Mouse (Mus musculus): ENCODE results near the gene Ctsa.
"Not testable (repeated sequence)": the region's sequence is repeated elsewhere in the genome, so short reads cannot be mapped to it uniquely, and the experiment has no call there.

The Ctsa gene

DNA sequence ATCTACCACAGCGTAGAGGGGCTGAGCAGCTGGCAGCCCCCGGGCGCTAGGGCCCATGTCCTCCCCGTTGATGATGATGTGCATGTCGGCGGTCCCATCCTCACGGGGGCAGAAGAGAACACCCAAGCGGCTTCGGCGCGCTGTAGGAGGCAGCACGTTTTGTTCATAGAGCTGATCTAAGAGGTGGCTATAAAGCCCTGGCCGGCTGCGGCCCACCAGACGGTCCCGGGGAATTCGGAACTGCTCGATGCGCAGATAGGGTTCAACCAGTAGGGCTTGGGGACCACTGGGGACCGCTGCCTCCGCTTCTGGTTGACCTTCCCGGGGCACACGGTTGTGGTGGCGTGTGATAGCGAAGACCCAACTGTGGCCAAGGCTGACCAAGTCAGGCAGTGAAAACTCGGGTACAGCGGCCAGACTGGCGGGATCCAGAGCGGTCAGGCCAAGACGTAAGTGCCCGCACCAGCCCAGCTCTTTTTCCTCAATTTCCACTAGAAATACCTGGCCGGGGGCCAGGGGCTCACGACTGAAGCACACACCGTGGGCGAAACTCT, at the start of gene Ctsa:
Ctsa (plus strand) TSS at position 126 of the 554 bp plus-strand sequence.
- DNase-seq (ENCODE audit: low spot score in 2 of 2), result peak; percentile 70 to 73

DNA sequence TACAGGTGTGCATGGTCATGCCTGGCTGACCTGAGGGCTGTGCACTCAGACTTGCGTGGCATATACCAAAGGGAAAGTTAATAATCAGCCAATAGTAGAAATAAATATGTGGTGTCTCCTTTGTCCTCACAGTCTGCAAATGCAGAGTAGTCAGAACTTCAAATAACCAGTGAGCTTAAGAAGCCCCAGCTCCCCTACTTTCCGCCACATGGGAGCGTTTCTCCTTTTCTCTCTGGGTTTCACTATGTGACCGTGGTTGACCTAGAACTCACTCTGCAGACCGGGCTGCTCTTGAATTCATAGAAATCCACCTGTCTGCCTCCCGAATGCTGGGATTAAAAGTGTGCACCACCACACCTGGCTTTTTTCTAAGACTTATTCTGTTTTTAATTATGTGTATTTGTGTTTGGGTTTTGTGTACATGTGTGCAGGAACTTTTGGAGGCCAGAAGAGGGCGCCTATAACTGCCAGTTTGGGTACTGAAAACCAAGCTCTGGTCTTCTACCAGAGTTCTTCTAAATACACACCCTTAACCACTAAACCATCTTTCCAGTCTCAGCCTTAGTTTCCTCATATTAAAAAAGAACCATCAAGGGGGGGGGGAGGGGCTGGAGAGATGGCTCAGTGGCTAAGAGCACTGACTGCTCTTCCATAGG, 48.6 kb upstream of the Ctsa start:
- DNase-seq (ENCODE audit: low spot score in 2 of 2), result no peak

DNA sequence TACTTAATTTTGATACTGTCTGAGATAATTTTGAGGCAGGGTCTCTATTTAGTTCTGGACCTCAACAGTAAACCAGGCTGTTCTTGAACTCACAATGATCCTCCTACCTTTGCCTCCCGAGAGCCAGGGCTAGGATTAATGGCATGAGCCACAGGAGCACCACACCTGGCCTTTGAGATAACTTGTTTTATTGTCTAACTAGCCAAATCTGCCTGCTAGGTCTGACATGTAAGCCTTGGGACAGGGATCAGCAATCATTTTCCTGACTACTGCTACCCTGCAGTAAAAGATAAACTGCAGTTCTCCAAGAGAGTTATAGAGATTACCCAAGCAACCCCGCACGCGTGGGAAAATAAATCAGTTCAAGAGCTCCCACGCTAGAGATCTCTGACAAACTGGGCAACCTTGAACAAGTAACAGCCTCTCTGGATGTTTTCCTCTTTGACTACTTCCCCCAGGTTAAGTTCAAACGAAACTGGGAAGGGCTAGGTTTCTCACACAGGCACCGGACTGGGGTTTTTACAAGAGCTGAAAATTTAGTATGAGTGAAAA, 47.7 kb upstream of the Ctsa start:
- DNase-seq (ENCODE audit: low spot score in 2 of 2), result no peak

DNA sequence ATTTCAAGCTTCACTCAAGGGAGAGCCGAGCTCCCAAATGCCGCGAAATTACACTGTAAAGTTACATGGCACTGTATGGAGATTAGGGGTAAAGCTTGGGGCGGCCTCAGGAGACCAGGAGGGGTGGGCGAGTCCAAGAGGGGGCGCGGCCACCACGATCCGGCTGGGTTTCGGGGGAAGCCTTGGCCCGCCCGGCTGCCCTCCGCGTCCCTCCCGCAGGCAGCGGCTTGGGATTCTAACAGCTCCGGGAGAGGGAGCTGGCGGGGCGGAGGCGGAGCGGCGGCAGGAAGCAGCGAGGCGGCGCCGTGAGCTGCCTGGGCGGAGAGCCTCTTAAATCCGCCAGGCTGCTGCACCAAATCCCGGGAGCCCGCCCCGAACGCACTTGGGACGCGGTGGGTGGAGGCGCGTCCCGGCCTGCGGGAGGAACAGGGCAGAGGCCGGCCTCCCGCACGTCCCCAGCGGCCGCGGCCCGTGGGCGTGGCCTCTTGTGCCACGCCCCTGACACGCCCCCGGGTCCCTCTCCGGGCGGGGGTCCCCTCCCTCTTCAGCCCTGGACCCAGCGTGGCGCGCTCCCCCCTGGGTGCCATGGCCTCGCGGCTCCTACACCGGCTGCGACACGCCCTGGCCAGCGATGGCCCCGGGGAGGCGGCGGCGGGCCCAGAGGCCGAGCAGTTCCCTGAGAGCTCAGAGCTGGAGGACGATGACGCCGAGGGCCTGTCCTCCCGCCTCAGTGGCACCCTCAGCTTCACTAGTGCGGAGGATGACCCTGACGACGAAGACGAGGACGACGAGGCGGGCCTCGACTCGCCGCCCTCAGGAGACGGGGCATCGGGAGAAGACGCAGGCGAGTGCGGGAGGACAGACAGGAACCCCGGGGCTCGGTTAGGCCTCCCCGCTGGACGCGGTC, 46.9 kb upstream of the Ctsa start, which contains the start of gene Snx21:
Snx21 (plus strand) TSS at position 343 of the 907 bp plus-strand sequence.
- peak; percentile 63 to 73 for DNase-seq (ENCODE audit: low spot score in 2 of 2)

DNA sequence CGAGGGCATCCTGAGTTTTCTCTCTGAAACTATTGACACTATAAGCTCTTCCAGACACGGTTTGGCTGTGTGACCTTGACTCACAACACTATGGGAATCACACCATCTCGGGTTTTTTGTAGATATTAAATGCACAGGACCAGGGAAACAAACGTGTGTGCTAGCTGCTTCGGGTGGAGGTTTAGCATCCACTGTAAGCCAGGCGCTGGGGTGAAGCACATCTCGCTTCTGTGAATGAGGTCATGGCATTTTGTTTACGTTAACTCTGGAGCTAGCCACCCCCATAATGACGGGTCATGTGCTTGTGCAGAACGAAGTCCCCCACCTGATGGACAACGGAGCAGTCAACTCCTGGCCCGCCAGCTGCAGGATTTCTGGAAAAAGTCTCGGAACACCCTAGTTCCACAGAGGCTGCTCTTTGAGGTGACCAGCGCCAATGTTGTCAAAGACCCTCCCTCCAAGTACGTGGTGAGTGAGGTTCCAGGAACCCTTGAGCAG, 46.2 kb upstream of the Ctsa start:
- peak in 1 of 2 experiments; percentile 31 for DNase-seq (ENCODE audit: low spot score in 2 of 2)

DNA sequence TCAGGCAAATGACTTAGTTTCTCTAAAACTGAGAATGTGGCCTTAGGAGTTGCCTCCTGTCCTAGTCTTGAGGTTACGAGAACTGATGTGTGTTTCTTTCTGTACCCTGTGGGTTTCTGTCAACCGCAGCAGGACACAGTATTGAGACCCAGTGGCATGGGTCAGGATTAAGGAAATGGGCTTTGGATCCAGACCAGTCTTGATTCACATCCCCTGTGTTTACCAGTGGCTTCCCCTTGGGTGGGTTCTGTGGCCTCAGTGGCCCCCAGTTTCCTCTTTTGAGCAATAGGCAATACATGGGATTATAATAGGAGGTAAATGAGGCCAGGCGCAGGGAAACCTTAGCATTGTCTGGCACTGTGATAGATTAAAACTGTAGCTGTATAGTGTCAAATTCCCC, 45.6 kb upstream of the Ctsa start:
- DNase-seq (ENCODE audit: low spot score in 2 of 2), result no peak

DNA sequence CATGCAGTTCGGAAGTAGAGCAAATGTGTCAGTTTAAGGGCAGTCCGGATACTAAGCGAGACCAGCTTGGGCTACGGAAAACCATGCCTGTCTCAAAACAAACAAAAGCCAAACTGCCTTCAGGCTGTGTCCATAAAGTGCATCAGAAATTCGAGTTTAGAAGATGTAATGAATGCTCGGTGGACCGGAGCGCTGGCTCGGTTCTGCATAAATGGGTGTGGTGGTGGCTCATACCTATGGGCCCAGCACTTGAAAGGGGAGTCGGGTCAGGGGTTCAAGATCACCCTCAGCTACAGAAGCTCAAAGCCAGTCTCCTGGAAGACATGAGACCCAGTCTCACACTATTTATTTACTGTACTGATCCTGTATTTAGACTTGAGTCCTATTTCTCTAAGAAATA, 44.9 kb upstream of the Ctsa start:
- DNase-seq (ENCODE audit: low spot score in 2 of 2), result no peak

DNA sequence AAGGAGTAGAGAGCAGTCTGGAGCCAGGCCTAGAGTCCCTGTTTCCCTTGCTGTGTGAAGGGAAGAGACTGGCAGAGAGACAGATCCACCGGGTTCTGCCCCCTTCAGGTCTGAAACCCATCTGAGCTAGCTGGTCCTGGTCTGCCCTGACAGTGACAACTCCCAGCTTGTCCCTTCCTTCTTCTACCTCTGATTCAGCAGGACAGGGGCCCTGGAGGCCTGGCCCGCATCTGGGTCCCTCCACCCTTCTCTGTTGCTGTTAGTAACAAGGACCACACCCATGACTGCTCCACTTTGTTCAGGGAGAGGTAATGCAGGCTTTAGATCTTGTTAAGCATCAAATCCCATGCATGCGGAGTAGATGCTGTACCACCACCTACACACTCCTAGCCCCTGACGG, 44.3 kb upstream of the Ctsa start:
- no peak for DNase-seq (ENCODE audit: low spot score in 2 of 2)

DNA sequence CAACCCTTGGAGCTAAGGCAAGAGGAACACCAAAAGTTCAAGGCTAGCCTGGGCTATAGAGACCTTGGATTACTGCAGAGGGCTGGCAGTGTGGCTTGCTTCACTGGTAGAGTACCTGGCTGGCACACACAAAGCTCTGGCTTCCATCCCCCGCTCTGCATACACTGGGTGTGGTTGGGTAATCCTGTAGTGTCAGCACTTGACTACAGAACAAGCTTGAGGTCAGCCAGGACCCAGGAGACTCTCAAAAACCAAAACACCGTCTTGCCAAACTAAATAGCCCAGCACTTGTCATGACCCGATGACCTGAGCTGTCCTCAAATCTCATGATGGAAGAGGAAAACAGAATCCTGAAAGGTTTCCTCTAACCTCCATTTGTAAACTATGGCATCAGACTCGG, 42.2 kb upstream of the Ctsa start:
- no peak for DNase-seq (ENCODE audit: low spot score in 2 of 2)

DNA sequence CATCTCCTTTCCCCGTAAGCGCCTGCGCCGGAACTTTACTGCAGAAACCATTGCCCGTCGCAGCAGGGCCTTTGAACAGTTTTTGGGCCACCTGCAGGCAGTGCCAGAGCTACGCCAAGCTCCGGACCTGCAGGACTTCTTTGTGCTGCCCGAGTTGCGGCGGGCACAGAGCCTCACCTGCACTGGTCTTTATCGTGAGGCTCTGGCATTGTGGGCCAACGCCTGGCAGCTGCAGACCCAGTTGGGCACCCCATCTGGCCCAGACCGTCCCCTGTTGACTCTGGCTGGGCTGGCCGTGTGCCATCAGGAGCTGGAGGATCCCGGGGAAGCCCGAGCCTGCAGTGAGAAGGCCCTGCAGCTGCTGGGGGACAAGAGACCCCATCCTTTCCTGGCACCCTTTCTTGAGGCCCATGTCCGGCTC, 40.8 kb upstream of the Ctsa start:
- DNase-seq (ENCODE audit: low spot score in 2 of 2), result no peak

DNA sequence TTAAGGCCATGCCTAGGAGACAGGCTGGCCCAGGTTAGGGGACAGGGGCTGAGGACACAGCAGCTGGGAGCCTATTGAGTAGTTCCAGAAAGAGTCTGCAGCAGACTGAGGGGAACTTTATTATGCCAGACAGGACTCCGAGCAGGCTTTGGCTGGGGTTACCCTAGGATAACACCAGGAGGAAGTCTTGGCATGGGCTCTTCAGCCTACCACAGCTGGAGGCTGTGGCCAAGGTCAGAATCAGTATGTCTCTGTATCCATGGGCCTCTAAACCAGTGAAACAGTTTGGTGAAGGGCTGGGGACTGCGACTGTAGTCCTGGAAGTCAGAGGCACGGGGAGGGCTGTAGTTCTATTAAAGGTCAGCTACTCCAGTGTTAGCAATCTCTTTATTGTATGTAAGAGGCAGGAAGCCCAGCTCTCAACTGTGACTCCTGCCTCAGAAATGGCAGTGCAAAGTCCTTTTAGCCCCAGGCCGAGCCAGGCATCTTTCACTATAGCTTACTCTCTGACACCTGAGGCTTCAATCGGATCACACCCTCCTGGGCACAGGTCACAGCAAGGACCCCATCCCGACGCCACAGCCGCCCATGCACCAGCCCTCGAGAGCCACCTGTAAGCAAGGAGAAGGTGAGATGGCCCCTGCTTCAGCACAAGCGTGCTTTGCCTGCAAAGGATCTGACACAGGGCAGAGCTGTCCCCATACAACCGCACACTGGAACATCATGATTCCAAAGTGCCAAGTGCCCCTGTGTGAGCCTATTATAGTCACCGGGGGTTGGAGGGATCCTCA, 40.1 kb upstream of the Ctsa start:
- DNase-seq (ENCODE audit: low spot score in 2 of 2), result no peak

DNA sequence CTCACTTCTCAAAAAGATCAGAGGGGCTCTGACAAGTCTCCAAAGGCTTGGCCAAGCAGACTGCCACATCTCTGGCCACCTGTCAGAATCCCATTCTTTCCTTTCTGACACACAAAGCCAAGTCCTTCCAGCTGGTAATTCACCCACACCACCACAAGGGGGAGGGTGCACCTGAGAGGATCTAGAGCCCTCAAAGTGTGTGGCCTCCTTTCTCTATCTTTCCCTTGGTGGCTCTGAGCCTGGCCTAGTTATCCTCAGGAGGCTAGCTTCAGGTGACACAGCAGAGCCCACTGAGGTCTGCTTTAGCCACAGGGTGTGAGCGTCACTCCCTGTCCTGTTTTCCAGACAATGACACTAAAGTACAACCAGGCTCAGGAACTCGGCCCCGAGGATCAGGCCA, 39.4 kb upstream of the Ctsa start:
- DNase-seq (ENCODE audit: low spot score in 2 of 2), result peak; percentile 48 to 55

DNA sequence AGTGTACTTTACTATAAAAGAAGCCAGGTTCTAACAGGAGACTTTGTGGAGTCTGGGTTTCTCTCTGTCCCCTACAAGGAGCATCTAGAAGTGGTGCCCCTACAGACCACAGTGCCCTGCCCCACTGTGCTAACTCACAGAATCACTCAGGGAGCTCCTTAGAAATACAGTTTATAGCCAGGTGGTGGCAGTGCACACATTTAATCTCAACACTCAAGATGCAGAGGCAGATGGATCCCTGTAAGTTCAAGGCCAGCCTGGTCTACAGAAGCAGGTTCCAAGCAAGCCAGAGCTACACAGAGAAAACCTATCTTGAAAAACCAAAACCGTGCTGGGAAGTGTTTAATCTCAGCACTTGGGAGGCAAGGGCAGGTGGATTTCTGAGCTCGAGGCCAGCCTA, 38.9 kb upstream of the Ctsa start:
- no peak for DNase-seq (ENCODE audit: low spot score in 2 of 2)

DNA sequence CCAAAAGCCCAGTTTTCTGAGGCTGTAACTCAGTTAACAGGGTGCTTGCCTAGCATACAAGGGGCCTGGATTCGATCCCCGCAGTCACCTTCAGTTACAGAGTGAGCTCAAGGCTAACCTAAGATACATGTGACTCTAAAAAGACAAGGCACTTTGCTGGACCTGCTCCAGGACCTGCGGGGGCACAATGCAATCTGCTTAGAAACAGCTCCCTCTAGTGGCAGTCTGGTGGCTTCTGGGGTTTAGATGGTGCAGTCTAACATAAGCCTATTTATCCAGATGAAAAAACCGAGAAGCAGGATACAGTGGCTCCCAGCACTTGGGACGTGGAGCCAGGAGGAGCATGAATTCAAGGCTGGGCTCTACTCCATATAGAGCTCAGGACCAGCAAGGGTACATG, 38.4 kb upstream of the Ctsa start:
- peak; percentile 68 to 76 for DNase-seq (ENCODE audit: low spot score in 2 of 2)

DNA sequence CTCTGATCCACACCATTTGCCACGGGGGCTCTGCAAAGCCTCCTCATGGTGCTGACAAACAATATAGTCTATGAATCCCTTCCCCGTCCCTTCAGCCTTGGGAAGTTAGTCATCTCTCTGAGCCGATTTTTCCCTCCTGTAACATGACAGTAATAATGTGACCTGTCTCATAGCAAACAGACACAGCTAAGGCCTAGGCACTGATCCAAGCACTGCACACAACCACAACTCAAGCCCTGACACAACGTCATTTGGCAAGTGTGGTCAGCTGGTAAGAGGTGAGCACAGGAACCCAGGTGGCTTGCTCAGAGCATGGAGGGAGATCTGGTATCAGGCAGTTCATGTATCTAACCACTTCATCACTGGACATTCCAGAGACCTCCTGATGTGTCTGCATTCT, 36.8 kb upstream of the Ctsa start:
- DNase-seq (ENCODE audit: low spot score in 2 of 2), result no peak

DNA sequence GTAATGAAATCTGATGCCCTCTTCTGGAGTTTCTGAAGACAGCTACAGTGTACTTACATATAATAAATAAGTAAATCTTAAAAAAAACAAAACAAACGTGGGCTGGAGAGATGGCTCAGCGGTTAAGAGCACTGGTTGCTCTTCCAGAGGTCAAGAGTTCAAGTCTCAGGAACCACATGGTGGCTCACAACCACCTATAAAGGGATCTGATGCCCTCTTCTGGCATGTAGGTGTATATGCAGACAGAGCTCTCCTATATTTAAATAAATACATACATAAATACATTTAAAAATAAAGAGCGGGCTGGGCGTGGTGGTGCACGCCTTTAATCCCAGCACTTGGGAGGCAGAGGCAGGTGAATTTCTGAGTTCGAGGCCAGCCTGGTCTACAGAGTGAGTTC, 34.1 kb upstream of the Ctsa start:
- DNase-seq (ENCODE audit: low spot score in 2 of 2), result not testable (repeated sequence)

DNA sequence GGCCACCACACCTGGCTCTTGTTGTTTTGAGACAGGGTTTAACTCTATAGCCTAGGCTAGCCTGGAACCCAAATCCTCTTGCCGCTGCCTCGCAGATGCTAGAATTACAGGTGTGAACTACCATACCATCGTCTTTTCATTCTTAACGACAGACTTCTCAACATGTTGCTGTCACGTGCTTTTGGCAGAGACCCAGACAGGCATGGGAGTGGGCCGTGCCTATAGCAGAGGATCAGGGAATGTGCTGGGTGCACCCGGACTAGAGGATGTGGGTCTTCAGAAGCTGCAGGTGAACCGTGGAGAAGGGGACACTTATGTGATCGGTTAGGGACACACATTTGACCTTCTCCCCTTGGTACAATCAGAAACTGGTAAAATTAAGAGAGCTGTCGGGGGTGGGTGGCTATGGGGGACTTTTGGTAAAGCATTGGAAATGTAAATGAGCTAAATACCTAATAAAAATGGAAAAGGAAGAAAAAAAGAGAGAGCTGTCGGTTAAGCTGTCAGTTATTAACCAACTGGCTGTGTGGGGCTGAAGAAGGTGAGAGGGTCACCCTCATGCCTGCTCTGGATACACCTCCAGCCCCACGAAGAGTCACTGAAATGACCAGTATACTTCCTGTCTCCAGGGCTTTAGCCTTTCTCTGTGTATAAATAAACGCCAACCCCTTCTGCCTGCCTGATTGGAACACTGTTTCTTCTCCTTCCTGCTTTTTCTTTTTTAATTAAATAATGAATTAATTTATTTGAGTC, 32.2 kb upstream of the Ctsa start:
- DNase-seq (ENCODE audit: low spot score in 2 of 2), result no peak

DNA sequence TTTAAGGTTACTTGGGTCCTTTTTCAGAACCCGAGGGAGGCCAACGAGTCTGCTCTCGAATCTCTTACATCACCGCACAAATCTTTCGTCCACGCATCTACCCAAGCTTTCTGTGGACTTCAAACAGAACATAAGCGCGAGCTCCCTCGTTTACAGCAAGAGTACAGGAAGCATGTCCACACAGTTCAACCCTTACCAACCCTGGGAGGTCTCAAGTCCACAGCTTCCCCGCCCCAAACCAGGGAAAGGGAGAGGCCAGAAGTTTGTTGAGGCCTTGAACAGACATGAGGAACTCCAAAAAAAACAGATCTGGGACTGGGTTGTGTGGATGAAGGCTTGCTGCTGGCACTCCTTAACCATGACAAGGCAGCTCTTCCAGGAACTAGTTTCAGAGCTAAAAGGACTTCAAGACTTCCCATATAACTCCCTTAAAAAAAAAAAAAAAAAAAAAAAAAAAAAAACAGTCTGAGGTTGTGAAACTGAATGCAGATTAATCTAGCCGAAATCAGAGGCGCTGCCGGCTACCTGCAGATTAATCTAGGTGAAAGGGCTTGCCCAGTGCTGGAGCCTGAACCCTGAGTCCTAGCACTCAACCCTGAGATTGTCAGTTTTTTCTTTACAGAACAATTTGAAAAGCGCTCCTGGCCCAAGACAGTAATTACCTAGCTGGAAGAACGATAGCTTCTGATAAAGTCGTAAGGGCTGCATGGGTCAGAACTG, 29.3 kb upstream of the Ctsa start:
- DNase-seq (ENCODE audit: low spot score in 2 of 2), result no peak

DNA sequence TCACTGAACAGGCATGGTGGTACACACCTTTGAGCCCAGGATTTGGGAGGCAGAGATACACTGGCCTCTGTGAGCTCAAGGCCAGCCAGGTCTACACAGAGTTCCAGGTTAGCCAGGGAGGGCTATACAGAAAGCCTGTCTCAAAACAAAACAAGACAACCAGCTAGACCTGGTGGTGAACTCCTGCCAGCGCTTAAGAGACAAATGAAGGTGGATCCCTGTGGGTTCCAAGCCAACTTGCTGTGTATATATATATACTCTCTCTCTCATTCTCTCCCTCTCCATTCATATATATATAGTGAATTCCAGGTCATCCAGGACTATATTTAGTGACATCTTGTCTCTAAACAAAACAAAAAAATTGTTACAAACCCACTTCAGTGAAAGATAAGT, 28.8 kb upstream of the Ctsa start:
- no peak for DNase-seq (ENCODE audit: low spot score in 2 of 2)
